Mouse (Mus musculus): Measurements from ENCODE around the gene Lrrc42. TPM values are rescaled to one million over a fixed set of nuclear protein-coding genes. Genes with fewer than 3 reads are reported as not detected.

The Lrrc42 gene
- polyA plus RNA-seq, 1 experiment from 2014 or later: 16.8 TPM

DNA sequence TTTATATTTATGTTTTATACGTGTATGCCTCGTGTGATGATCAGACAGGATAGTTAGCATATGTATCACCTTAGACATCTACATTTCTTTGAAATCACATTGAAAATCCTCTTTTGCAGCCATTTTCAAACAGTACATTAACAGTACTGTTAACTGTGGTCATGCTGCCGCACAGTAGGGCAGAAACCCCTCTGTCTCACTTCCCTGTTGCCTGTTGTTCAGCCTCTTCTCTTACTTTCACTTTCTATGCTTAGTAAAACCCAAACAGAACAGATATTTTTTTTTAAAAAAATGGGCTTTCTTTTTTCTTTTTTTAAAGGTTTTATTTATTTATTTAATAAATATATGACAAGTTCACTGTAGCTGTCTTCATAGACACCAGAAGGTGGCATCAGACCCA is 59.5 kb downstream of the Lrrc42 start:
- no peaks in the 10 kb centered on the region for H3K9me3 ChIP-seq (replicated peaks)
- peaks cover 82% of the 10 kb centered on the region for H3K36me3 ChIP-seq

DNA sequence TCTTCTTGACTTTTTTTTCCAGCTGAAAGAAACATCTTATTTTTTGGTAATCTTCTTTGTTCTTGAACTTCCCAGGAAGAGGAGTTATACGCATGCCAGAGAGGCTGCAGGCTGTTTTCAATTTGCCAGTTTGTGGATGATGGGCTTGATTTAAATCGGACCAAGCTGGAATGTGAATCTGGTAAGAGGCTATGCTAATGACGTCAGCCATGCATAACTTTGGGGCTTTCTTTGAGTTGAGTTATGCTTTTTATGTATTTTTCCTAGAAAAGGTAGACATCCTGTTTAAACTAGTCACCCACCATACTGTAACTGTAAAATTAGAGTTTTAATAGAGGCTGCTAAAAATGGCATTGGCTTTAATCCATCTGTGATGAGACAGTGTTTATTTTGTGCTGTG is 67.6 kb downstream of the Lrrc42 start:
- Histone ChIP-seq H3K4me1 (replicated peaks) (peaks cover 30% of the 10 kb centered on the region), H3K4me3 (replicated peaks) (no peak overlapping the region), H3K27me3 (no peaks in the 10 kb centered on the region), H3K9ac (no peak overlapping the region), H3K36me3 (peaks cover 49% of the 10 kb centered on the region), H3K27ac (no peak overlapping the region), H3K9me3 (replicated peaks) (no peaks in the 10 kb centered on the region), H3K4me2 (no peak overlapping the region)
- WGBS (ENCODE audit: insufficient replicate concordance): 89% methylated on average over 3 of the region's 3 CpGs
- no peak for ATAC-seq (ENCODE audit: low read depth)
- no peak for DNase-seq

More for the DNA sequence above, 59.5 kb downstream of the Lrrc42 start:
- Histone ChIP-seq H3K4me2 (no peak overlapping the region), H3K4me3 (replicated peaks) (no peak overlapping the region), H3K27ac (no peak overlapping the region), H3K4me1 (replicated peaks) (no peaks in the 10 kb centered on the region), H3K9ac (no peak overlapping the region), H3K27me3 (no peaks in the 10 kb centered on the region)
- 89% methylated on average over 3 of the region's 3 CpGs for WGBS (ENCODE audit: insufficient replicate concordance)
- no peak for DNase-seq
- no peak for ATAC-seq (ENCODE audit: low read depth)

Other genes starting within 250 kb of the Lrrc42 start
- 64.6 and 71.1 TPM in 2 replicates for gene Mrpl37, start 186.7 kb downstream of the Lrrc42 start, polyA plus RNA-seq (2015; fragmentation: Nextera tagmentation; extraction: Ambion mirVana)
- 2.6 and 2.8 TPM in 2 replicates for gene Cyb5rl, start 186.5 kb downstream of the Lrrc42 start, polyA plus RNA-seq (2015; fragmentation: Nextera tagmentation; extraction: Ambion mirVana)
- not detected in 2 replicates for gene Cdcp2, start 156.6 kb downstream of the Lrrc42 start, polyA plus RNA-seq (2015; fragmentation: Nextera tagmentation; extraction: Ambion mirVana)
- gene Tmem59, start 75.1 kb downstream of the Lrrc42 start, polyA plus RNA-seq (2015; fragmentation: Nextera tagmentation; extraction: Ambion mirVana): 150 and 179 TPM in 2 replicates
- 12.7 and 16.9 TPM in 2 replicates for gene Tceanc2, start 74.4 kb downstream of the Lrrc42 start, polyA plus RNA-seq (2015; fragmentation: Nextera tagmentation; extraction: Ambion mirVana)
- gene Ldlrad1, start 44.4 kb downstream of the Lrrc42 start, polyA plus RNA-seq (2015; fragmentation: Nextera tagmentation; extraction: Ambion mirVana): not detected in 2 replicates
- gene Hspb11, start 61 bp upstream of the Lrrc42 start, polyA plus RNA-seq (2015; fragmentation: Nextera tagmentation; extraction: Ambion mirVana): 9.1 and 9.2 TPM in 2 replicates
- not detected in 2 replicates for gene Dio1, start 53.6 kb upstream of the Lrrc42 start, polyA plus RNA-seq (2015; fragmentation: Nextera tagmentation; extraction: Ambion mirVana)
- gene Yipf1, start 60.8 kb upstream of the Lrrc42 start, polyA plus RNA-seq (2015; fragmentation: Nextera tagmentation; extraction: Ambion mirVana): 28.1 and 28.7 TPM in 2 replicates
- gene Ndc1, start 114.3 kb upstream of the Lrrc42 start, polyA plus RNA-seq (2015; fragmentation: Nextera tagmentation; extraction: Ambion mirVana): 18.5 and 24.0 TPM in 2 replicates
- 0.34 and 0.69 TPM in 2 replicates for gene Glis1, start 181.1 kb upstream of the Lrrc42 start, polyA plus RNA-seq (2015; fragmentation: Nextera tagmentation; extraction: Ambion mirVana)